Mouse (Mus musculus) cortical plate, adult 2 months (tissue): ENCODE measurements around the gene Pcbp4.

Experiments used
- CTCF ChIP-seq: fragments of 200-500 bp; IDR thresholded peaks from 2 replicates; pipeline ENCODE4 v1.5.1; 2011; ENCODE audit warnings: mild to moderate bottlenecking, control low read depth, low read length; ENCODE audit not compliant: insufficient read depth; ENCODE audit errors: extremely low read depth
- POLR2A ChIP-seq: fragments of 200-500 bp; IDR thresholded peaks from 2 replicates; pipeline ENCODE4 v1.6.1; 2011; ENCODE audit warnings: mild to moderate bottlenecking, low read length, control low read depth; ENCODE audit not compliant: insufficient read depth; ENCODE audit errors: extremely low read depth

- TF ChIP-seq CTCF (no peak), POLR2A (peak; percentile 45; the same call in 1 of the 2 replicates)
These were observed 23.7 kb upstream of the Pcbp4 start, which contains the start of gene Rpl29 for GRCm38 (mm10) chr9:106429221-106430014.
